ENCODE assay signal across 8 mouse cellular contexts in the genomic region with DNA sequence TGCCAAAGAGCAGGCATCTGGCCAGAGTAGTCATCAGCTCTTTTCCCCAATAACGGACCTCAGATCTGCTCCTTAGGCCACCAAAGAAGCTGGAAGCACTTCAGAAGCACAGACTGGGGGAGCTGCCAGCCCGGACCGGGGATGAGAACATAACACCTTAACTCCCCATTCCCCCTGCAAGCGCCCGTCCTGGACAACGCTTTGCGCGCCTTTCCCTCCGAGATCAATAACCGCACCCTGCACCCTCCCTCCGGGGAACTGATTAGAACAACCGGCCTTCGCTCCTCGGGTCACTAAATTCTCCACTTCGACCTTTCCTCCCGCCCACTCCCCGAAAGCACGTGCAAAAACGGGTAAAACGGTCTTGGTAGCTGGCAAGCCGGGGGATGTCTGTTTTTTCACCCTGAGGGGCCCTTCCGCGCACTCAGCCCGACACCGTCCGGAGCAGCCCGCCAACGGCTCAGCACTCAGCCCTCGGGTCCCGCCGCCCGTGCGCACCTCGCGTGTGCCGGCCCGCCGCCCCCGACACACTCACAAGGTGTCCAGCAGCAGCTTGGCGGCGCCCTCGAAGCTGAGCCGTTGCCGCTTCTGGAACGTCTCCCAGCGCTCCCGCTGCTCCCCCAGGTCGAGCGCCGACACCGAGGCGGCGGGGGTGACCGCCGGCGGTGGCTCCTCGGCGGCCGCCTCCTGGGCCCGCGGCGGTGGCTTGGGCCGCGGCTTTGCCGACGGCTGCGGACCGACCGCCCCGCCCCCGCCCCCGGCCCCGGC. TPM values are rescaled to one million over a fixed set of nuclear protein-coding genes. Genes with fewer than 3 reads are reported as not detected.
DNase-seq lines count a peak whose midpoint lies in the region; ATAC-seq and TF ChIP-seq lines count a peak whose summit lies in the region.

No protein-coding gene starts in this region.

- under 1% methylated on average over 65 of the region's 73 CpGs for WGBS in embryonic facial prominence, embryonic 12.5 days
- WGBS in heart, adult 2 months = under 1% methylated on average over 60 of the region's 73 CpGs
- under 1% methylated on average over 60 of the region's 73 CpGs for WGBS in liver, embryonic 13.5 days (ENCODE audit: insufficient replicate concordance)
- WGBS in stomach, embryonic 15.5 days = under 1% methylated on average over 52 of the region's 73 CpGs

- H3K4me3 ChIP-seq in embryonic facial prominence, embryonic 12.5 days = peak overlapping the region; percentile 84
- peak overlapping the region; percentile 80 for H3K4me3 ChIP-seq in heart, adult 2 months
- peak overlapping the region; percentile 84 for H3K4me3 ChIP-seq in liver, embryonic 13.5 days (replicated peaks)
- peak overlapping the region; percentile 72 for H3K4me3 ChIP-seq in stomach, embryonic 15.5 days (replicated peaks)

- 0 out of 2 replicates have a peak overlapping the region, but pooled peaks have one; percentile 51 for H3K27ac ChIP-seq in embryonic facial prominence, embryonic 12.5 days
- peak overlapping the region; percentile 69 for H3K27ac ChIP-seq in heart, adult 2 months
- H3K27ac ChIP-seq in liver, embryonic 13.5 days = peak overlapping the region; percentile 79
- H3K27ac ChIP-seq in stomach, embryonic 15.5 days = peak overlapping the region; percentile 48; the same call in 1 of the 2 replicates

- H3K79me2 ChIP-seq in heart, adult 2 months (replicated peaks; ENCODE audit: control insufficient read depth, insufficient read depth, low read length) = no peaks in the 10 kb centered on the region; the same call in 1 of the 2 replicates

- intact Hi-C loops in heart, adult 2 months (cut with DNase I) = loop anchor here (5.0 kb wide), 1 partner anchor 39 kb away; no protein-coding TSS in a partner anchor

- no peaks in the 10 kb centered on the region for H3K9me3 ChIP-seq in embryonic facial prominence, embryonic 12.5 days
- H3K9me3 ChIP-seq in liver, embryonic 13.5 days (replicated peaks) = no peaks in the 10 kb centered on the region
- no peaks in the 10 kb centered on the region for H3K9me3 ChIP-seq in stomach, embryonic 15.5 days

- peak; percentile 76 for DNase-seq in A20 (ENCODE audit: low read depth, low spot score)
- DNase-seq in adrenal gland, postnatal 10 days = peak; percentile 76
- DNase-seq in heart, adult 2 months = peak; percentile 78
- peak; percentile 66 for DNase-seq in kidney, adult 18-20 months
- DNase-seq in liver, embryonic 13.5 days = peak; percentile 50
- peak; percentile 56 for DNase-seq in naive thymus-derived CD4-positive, alpha-beta T cell, adult 2 months (ENCODE audit: low read depth)

- H3K4me1 ChIP-seq in embryonic facial prominence, embryonic 12.5 days = no peaks in the 10 kb centered on the region
- H3K4me1 ChIP-seq in heart, adult 2 months (ENCODE audit: control insufficient read depth, insufficient read depth, low read length) = peaks cover 3% of the 10 kb centered on the region
- H3K4me1 ChIP-seq in liver, embryonic 13.5 days (replicated peaks) = peaks cover 23% of the 10 kb centered on the region
- H3K4me1 ChIP-seq in stomach, embryonic 15.5 days = 0 out of 2 replicates have a peak, but pooled peaks cover 3% of the 10 kb centered on the region

- TF ChIP-seq CTCF in heart, adult 2 months (IDR thresholded peaks at IDR 0.05) = peak; percentile 35

- peak overlapping the region; percentile 88 for H3K4me2 ChIP-seq in embryonic facial prominence, embryonic 12.5 days (replicated peaks)
- H3K4me2 ChIP-seq in liver, embryonic 13.5 days = peak overlapping the region; percentile 95
- peak overlapping the region; percentile 94 for H3K4me2 ChIP-seq in stomach, embryonic 15.5 days

- peak overlapping the region; percentile 92 for H3K9ac ChIP-seq in embryonic facial prominence, embryonic 12.5 days
- peak overlapping the region; percentile 99 for H3K9ac ChIP-seq in heart, adult 2 months (ENCODE audit: low read depth, low read length)
- H3K9ac ChIP-seq in liver, embryonic 13.5 days = peak overlapping the region; percentile 91
- H3K9ac ChIP-seq in stomach, embryonic 15.5 days = peak overlapping the region; percentile 73

- peaks cover 3% of the 10 kb centered on the region; the same call in 1 of the 2 replicates for H3K27me3 ChIP-seq in embryonic facial prominence, embryonic 12.5 days
- H3K27me3 ChIP-seq in heart, adult 2 months (ENCODE audit: control insufficient read depth, insufficient read depth, low read length) = no peaks in the 10 kb centered on the region
- H3K27me3 ChIP-seq in liver, embryonic 13.5 days = peaks cover 22% of the 10 kb centered on the region
- no peaks in the 10 kb centered on the region for H3K27me3 ChIP-seq in stomach, embryonic 15.5 days (replicated peaks)

- ATAC-seq in embryonic facial prominence, embryonic 12.5 days (ENCODE audit: insufficient number of reproducible peaks, insufficient read depth, low FRiP score, low TSS enrichment) = peak; percentile 81; the same call in 1 of the 2 replicates
- peak; percentile 83 for ATAC-seq in liver, embryonic 13.5 days (ENCODE audit: low read depth)
- ATAC-seq in stomach, embryonic 15.5 days (ENCODE audit: insufficient read depth, low FRiP score, low read depth) = peak; percentile 81

- no peak for TF ChIP-seq POLR2A in heart, adult 2 months (IDR thresholded peaks at IDR 0.05; ENCODE audit: insufficient read depth, low read depth, low read length)

- no peaks in the 10 kb centered on the region for H3K36me3 ChIP-seq in embryonic facial prominence, embryonic 12.5 days
- H3K36me3 ChIP-seq in heart, adult 2 months (ENCODE audit: control insufficient read depth, insufficient read depth, low read length) = no peaks in the 10 kb centered on the region
- H3K36me3 ChIP-seq in liver, embryonic 13.5 days = peaks cover 5% of the 10 kb centered on the region; the same call in 1 of the 2 replicates
- no peaks in the 10 kb centered on the region for H3K36me3 ChIP-seq in stomach, embryonic 15.5 days

- TF ChIP-seq EP300 in heart, adult 2 months (IDR thresholded peaks at IDR 0.05; ENCODE audit: insufficient read depth, low read depth, low read length) = no peak

RNA-seq across cellular contexts. Expression of gene Cenpv, which starts 0.6 kb away (rescaled TPM):
- 10 to 100 TPM; 40.0 to 48.8 TPM for total RNA-seq in adrenal gland, postnatal 10 days (2021)
- 47.1 and 48.1 TPM in 2 replicates for polyA plus RNA-seq in embryonic facial prominence, embryonic 12.5 days (2016; fragmentation: Nextera tagmentation; extraction: Ambion mirVana)
- total RNA-seq in heart, adult 2 months (2021) = 10 to 100 TPM; 25.0 to 25.8 TPM
- 30.8 and 54.7 TPM in 2 replicates for polyA plus RNA-seq in heart, adult 2 months (2012; rRNA removed)
- 17.8 and 19.6 TPM in 2 replicates for polyA plus RNA-seq in liver, embryonic 13.5 days (2015; fragmentation: Nextera tagmentation; extraction: Ambion mirVana)
- 29.0 and 30.3 TPM in 2 replicates for polyA plus RNA-seq in stomach, embryonic 15.5 days (2015; fragmentation: Nextera tagmentation; extraction: Ambion mirVana)

RNA-seq across cellular contexts. Expression of gene Ubb, which starts 12.5 kb away (rescaled TPM):
- total RNA-seq in adrenal gland, postnatal 10 days (2021) = 1,000 to 10,000 TPM; 1,093 to 1,186 TPM
- polyA plus RNA-seq in embryonic facial prominence, embryonic 12.5 days (2016; fragmentation: Nextera tagmentation; extraction: Ambion mirVana) = 3,442 and 3,474 TPM in 2 replicates
- 100 to 1,000 TPM; 626 to 699 TPM for total RNA-seq in heart, adult 2 months (2021)
- 1,026 and 1,119 TPM in 2 replicates for polyA plus RNA-seq in heart, adult 2 months (2012; rRNA removed)
- 1,519 and 1,558 TPM in 2 replicates for polyA plus RNA-seq in liver, embryonic 13.5 days (2015; fragmentation: Nextera tagmentation; extraction: Ambion mirVana)
- polyA plus RNA-seq in stomach, embryonic 15.5 days (2015; fragmentation: Nextera tagmentation; extraction: Ambion mirVana) = 2,363 and 2,756 TPM in 2 replicates

RNA-seq across cellular contexts. Expression of gene Trpv2, which starts 35.8 kb away (rescaled TPM):
- 1 to 10 TPM; 5.0 to 5.6 TPM for total RNA-seq in adrenal gland, postnatal 10 days (2021)
- 4.5 and 5.9 TPM in 2 replicates for polyA plus RNA-seq in embryonic facial prominence, embryonic 12.5 days (2016; fragmentation: Nextera tagmentation; extraction: Ambion mirVana)
- total RNA-seq in heart, adult 2 months (2021) = 1 to 10 TPM; 2.6 to 3.5 TPM
- 4.6 and 5.6 TPM in 2 replicates for polyA plus RNA-seq in heart, adult 2 months (2012; rRNA removed)
- 6.6 and 7.2 TPM in 2 replicates for polyA plus RNA-seq in liver, embryonic 13.5 days (2015; fragmentation: Nextera tagmentation; extraction: Ambion mirVana)
- 13.4 and 14.6 TPM in 2 replicates for polyA plus RNA-seq in stomach, embryonic 15.5 days (2015; fragmentation: Nextera tagmentation; extraction: Ambion mirVana)

Comparison
In these comparisons a context has a peak if more than half of its experiments do, and no peak if none do; other contexts are left out.
1. Peak in every context shown above with its lines: DNase-seq, ATAC-seq, H3K4me3 ChIP-seq and H3K27ac ChIP-seq.